Mouse (Mus musculus) embryonic facial prominence, embryonic 12.5 days (tissue): ENCODE measurements around the gene Smim10l2a. TPM values are rescaled to one million over a fixed set of nuclear protein-coding genes. Genes with fewer than 3 reads are reported as not detected.
"Not testable (repeated sequence)": the region's sequence is repeated elsewhere in the genome, so short reads cannot be mapped to it uniquely, and the experiment has no call there.

Source experiments
- ATAC-seq: fragments of 200-750 bp; cut with Nextera tagmentation; 2 replicates; pipeline ENCODE4 v1.8.0; 2017; ENCODE audit not compliant: insufficient number of reproducible peaks, insufficient read depth, low FRiP score, low TSS enrichment
- H3K27ac ChIP-seq: fragments of 300-500 bp; sonication (generic); 2 replicates; pipeline ENCODE4 v1.5.1; 2016; ENCODE audit warnings: mild to moderate bottlenecking
- H3K27me3 ChIP-seq: fragments of 300-500 bp; sonication (generic); 2 replicates; pipeline ENCODE4 v1.6.1; 2016; ENCODE audit warnings: mild to moderate bottlenecking, moderate library complexity
- H3K36me3 ChIP-seq: fragments of 300-500 bp; sonication (generic); 2 replicates; pipeline ENCODE4 v1.6.1; 2016; ENCODE audit warnings: mild to moderate bottlenecking
- H3K4me1 ChIP-seq: fragments of 300-500 bp; sonication (generic); 2 replicates; pipeline ENCODE4 v1.6.1; 2016
- H3K4me2 ChIP-seq: fragments of 300-500 bp; sonication (generic); replicated peaks from 2 replicates; pipeline ENCODE4 v1.6.1; 2016; ENCODE audit warnings: mild to moderate bottlenecking, moderate library complexity
- H3K4me3 ChIP-seq: fragments of 300-500 bp; sonication (generic); 2 replicates; pipeline ENCODE4 v1.5.1; 2016; ENCODE audit warnings: mild to moderate bottlenecking
- H3K9ac ChIP-seq: fragments of 300-500 bp; sonication (generic); 2 replicates; pipeline ENCODE4 v1.6.1; 2016; ENCODE audit warnings: mild to moderate bottlenecking, moderate library complexity
- H3K9me3 ChIP-seq: fragments of 300-500 bp; sonication (generic); 2 replicates; pipeline ENCODE4 v1.6.1; 2016; ENCODE audit warnings: mild to moderate bottlenecking, moderate library complexity
- WGBS: fragments of 180-500 bp; shearing (Covaris S2); methylation state at CpG from one replicate; pipeline ENCODE4 v1.1.7; 2016; 5-methylcytosine and 5-hydroxymethylcytosine counted together
- polyA plus RNA-seq: library from polyadenylated mRNA; unstranded; fragments of >200 nt; fragmentation: Nextera tagmentation; extraction: Ambion mirVana; gene quantifications from 2 replicates; pipeline ENCODE4 v1.2.1, GENCODE M21; 2016

Gene Smim10l2a
- 8.8 and 9.0 TPM in 2 replicates for polyA plus RNA-seq

- not testable (repeated sequence) for H3K27me3 ChIP-seq, H3K9me3 ChIP-seq, H3K4me1 ChIP-seq, H3K27ac ChIP-seq, H3K36me3 ChIP-seq
- peak; percentile 89 for ATAC-seq
- H3K9ac ChIP-seq = peak within 1 kb of the TSS; percentile 44
- peak within 1 kb of the TSS; percentile 55 for H3K4me2 ChIP-seq
- WGBS = 29% methylated on average over 54 of the region's 56 CpGs
- peak within 1 kb of the TSS; percentile 43 for H3K4me3 ChIP-seq
These were observed at the start of gene Smim10l2a for GRCm38 (mm10) chrX:56374431-56375128. Smim10l2a (plus strand) TSS chrX:56374586.

GRCm38 (mm10) chrX:56332046-56332445 is 42.3 kb upstream of the Smim10l2a start:
- no peak overlapping the region for H3K9ac ChIP-seq
- H3K27ac ChIP-seq = no peak overlapping the region
- ATAC-seq = no peak
- H3K9me3 ChIP-seq = no peaks in the 10 kb centered on the region
- H3K4me1 ChIP-seq = no peaks in the 10 kb centered on the region
- no peaks in the 10 kb centered on the region for H3K27me3 ChIP-seq
- WGBS = 60% methylated on average over 3 of the region's 3 CpGs
- H3K4me2 ChIP-seq = no peak overlapping the region
- no peak overlapping the region for H3K4me3 ChIP-seq
- no peaks in the 10 kb centered on the region for H3K36me3 ChIP-seq

- Histone ChIP-seq H3K9ac (no peak overlapping the region), H3K9me3 (no peaks in the 10 kb centered on the region), H3K36me3 (no peaks in the 10 kb centered on the region), H3K27me3 (no peaks in the 10 kb centered on the region), H3K4me1 (no peaks in the 10 kb centered on the region), H3K4me2 (no peak overlapping the region), H3K27ac (no peak overlapping the region), H3K4me3 (no peak overlapping the region)
- ATAC-seq = no peak
These were observed 34.1 kb upstream of the Smim10l2a start for GRCm38 (mm10) chrX:56340305-56340704.

- Histone ChIP-seq H3K36me3 (no peaks in the 10 kb centered on the region), H3K27ac (no peak overlapping the region), H3K4me1 (no peaks in the 10 kb centered on the region), H3K4me2 (no peak overlapping the region), H3K27me3 (no peaks in the 10 kb centered on the region), H3K9ac (no peak overlapping the region), H3K4me3 (no peak overlapping the region), H3K9me3 (no peaks in the 10 kb centered on the region)
- no peak for ATAC-seq
- 75% methylated on average over 3 of the region's 3 CpGs for WGBS
These were observed 31.5 kb upstream of the Smim10l2a start for GRCm38 (mm10) chrX:56342921-56343320.

- no peaks in the 10 kb centered on the region for H3K27me3 ChIP-seq
- ATAC-seq = peak; percentile 94
- no peaks in the 10 kb centered on the region for H3K4me1 ChIP-seq
- peak within 1 kb of the TSS; percentile 52 for H3K4me3 ChIP-seq
- no peak within 1 kb of the TSS for H3K27ac ChIP-seq
- WGBS = 18% methylated on average over 33 of the region's 39 CpGs
- H3K9ac ChIP-seq = peak within 1 kb of the TSS; percentile 47
- no peaks in the 10 kb centered on the region for H3K36me3 ChIP-seq
- H3K9me3 ChIP-seq = no peaks in the 10 kb centered on the region
- peak within 1 kb of the TSS; percentile 49 for H3K4me2 ChIP-seq
These were observed 28.0 kb upstream of the Smim10l2a start, which contains the start of gene Zfp449 for GRCm38 (mm10) chrX:56346176-56346931. Zfp449 (plus strand) TSS chrX:56346400.

- 46% methylated on average over 8 of the region's 8 CpGs for WGBS
- no peaks in the 10 kb centered on the region for H3K36me3 ChIP-seq
- H3K4me3 ChIP-seq = peak overlapping the region; percentile 52
- ATAC-seq = no peak
- H3K4me1 ChIP-seq = no peaks in the 10 kb centered on the region
- peak overlapping the region; percentile 47 for H3K9ac ChIP-seq
- no peaks in the 10 kb centered on the region for H3K27me3 ChIP-seq
- no peaks in the 10 kb centered on the region for H3K9me3 ChIP-seq
- H3K27ac ChIP-seq = no peak overlapping the region
- H3K4me2 ChIP-seq = peak overlapping the region; percentile 49
These were observed 27.5 kb upstream of the Smim10l2a start for GRCm38 (mm10) chrX:56346932-56347253.

- no peak overlapping the region for H3K4me2 ChIP-seq
- H3K27ac ChIP-seq = no peak overlapping the region
- no peaks in the 10 kb centered on the region for H3K4me1 ChIP-seq
- 0 out of 2 replicates have a peak, but pooled peaks cover 3% of the 10 kb centered on the region for H3K9me3 ChIP-seq
- no peak overlapping the region for H3K9ac ChIP-seq
- no peak for ATAC-seq
- H3K27me3 ChIP-seq = no peaks in the 10 kb centered on the region
- H3K36me3 ChIP-seq = no peaks in the 10 kb centered on the region
- WGBS = 70% methylated on average over 2 of the region's 2 CpGs
- H3K4me3 ChIP-seq = no peak overlapping the region
These were observed 6.5 kb downstream of the Smim10l2a start for GRCm38 (mm10) chrX:56380852-56381251.

- 82% methylated on average over 2 of the region's 2 CpGs for WGBS
- H3K4me1 ChIP-seq = no peaks in the 10 kb centered on the region
These were observed 9.8 kb downstream of the Smim10l2a start for GRCm38 (mm10) chrX:56384142-56384541.

GRCm38 (mm10) chrX:56404646-56405045 is 30.3 kb downstream of the Smim10l2a start:
- Histone ChIP-seq H3K4me3 (no peak overlapping the region), H3K9me3 (no peaks in the 10 kb centered on the region), H3K4me2 (no peak overlapping the region), H3K27me3 (no peaks in the 10 kb centered on the region), H3K36me3 (no peaks in the 10 kb centered on the region), H3K27ac (no peak overlapping the region), H3K9ac (no peak overlapping the region), H3K4me1 (no peaks in the 10 kb centered on the region)
- whole genome bisulfite sequencing = 26% methylated on average over 2 of the region's 2 CpGs
- no peak for ATAC-seq

More at GRCm38 (mm10) chrX:56384142-56384541, 9.8 kb downstream of the Smim10l2a start:
- no peak overlapping the region for H3K9ac ChIP-seq
- H3K4me3 ChIP-seq = no peak overlapping the region
- no peak overlapping the region for H3K4me2 ChIP-seq
- H3K27me3 ChIP-seq = no peaks in the 10 kb centered on the region
- no peaks in the 10 kb centered on the region for H3K9me3 ChIP-seq
- no peaks in the 10 kb centered on the region for H3K36me3 ChIP-seq
- no peak for ATAC-seq
- no peak overlapping the region for H3K27ac ChIP-seq

GRCm38 (mm10) chrX:56405482-56405881 is 31.1 kb downstream of the Smim10l2a start:
- WGBS = 85% methylated on average over 1 of the region's 1 CpGs
- H3K27me3 ChIP-seq = no peaks in the 10 kb centered on the region
- H3K4me3 ChIP-seq = no peak overlapping the region
- no peaks in the 10 kb centered on the region for H3K4me1 ChIP-seq
- ATAC-seq = no peak
- H3K4me2 ChIP-seq = no peak overlapping the region
- H3K9me3 ChIP-seq = no peaks in the 10 kb centered on the region
- no peak overlapping the region for H3K27ac ChIP-seq
- no peaks in the 10 kb centered on the region for H3K36me3 ChIP-seq
- no peak overlapping the region for H3K9ac ChIP-seq

- Histone ChIP-seq H3K9ac (no peak overlapping the region), H3K4me2 (no peak overlapping the region), H3K4me1 (no peaks in the 10 kb centered on the region), H3K4me3 (no peak overlapping the region), H3K36me3 (no peaks in the 10 kb centered on the region), H3K27me3 (no peaks in the 10 kb centered on the region), H3K27ac (no peak overlapping the region), H3K9me3 (no peaks in the 10 kb centered on the region)
- ATAC-seq = no peak
- 64% methylated on average over 5 of the region's 5 CpGs for WGBS
These were observed 31.7 kb downstream of the Smim10l2a start for GRCm38 (mm10) chrX:56406128-56406527.

GRCm38 (mm10) chrX:56416277-56416676 is 41.9 kb downstream of the Smim10l2a start:
- H3K9me3 ChIP-seq = no peaks in the 10 kb centered on the region
- no peaks in the 10 kb centered on the region for H3K36me3 ChIP-seq
- no peak overlapping the region for H3K9ac ChIP-seq
- H3K27ac ChIP-seq = no peak overlapping the region
- no peaks in the 10 kb centered on the region for H3K4me1 ChIP-seq
- H3K4me2 ChIP-seq = no peak overlapping the region
- ATAC-seq = no peak
- H3K27me3 ChIP-seq = no peaks in the 10 kb centered on the region
- no peak overlapping the region for H3K4me3 ChIP-seq
- WGBS = 71% methylated on average over 3 of the region's 3 CpGs
